Mouse (Mus musculus): Measurements from ENCODE around the gene Plagl1. TPM values are rescaled to one million over a fixed set of nuclear protein-coding genes. Genes with fewer than 3 reads are reported as not detected.

The Plagl1 gene
- total and polyA plus RNA-seq, 3 experiments, result 0.11 to 0.55 TPM; not detected in 1

DNA sequence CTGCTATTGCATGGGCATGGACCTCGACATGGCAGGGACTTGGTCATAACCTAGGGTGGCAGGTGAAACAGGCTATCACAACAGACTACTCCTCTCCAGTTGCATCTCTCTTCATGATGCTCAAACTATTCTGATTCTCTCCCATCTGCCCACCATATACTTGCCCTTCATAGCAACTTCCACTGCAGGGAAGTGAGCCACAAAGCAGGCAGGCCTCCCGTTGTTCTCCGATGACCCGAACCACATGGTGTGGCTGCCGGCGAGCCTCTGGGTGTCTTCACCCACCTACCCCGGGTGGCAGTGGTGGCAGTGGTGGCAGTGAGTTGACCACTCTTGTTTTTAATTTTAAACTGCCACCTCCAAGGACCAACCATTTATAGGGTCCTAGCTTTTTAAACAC is 75.4 kb downstream of the Plagl1 start:
- Histone ChIP-seq H3K9me3 (replicated peaks) (no peaks in the 10 kb centered on the region), H3K36me3 (replicated peaks) (no peaks in the 10 kb centered on the region), H3K27me3 (ENCODE audit: insufficient read depth, low read length) (peaks cover 17% of the 10 kb centered on the region), H3K4me1 (ENCODE audit: insufficient read depth, low read depth, low read length) (no peaks in the 10 kb centered on the region; the same call in 1 of the 2 replicates), H3K4me3 (ENCODE audit: low read depth, low read length) (no peak overlapping the region)
- TF ChIP-seq CTCF (IDR thresholded peaks at IDR 0.05; ENCODE audit: low read depth, low read length), result no peak
- TF ChIP-seq TAL1 (conservative IDR thresholded peaks at IDR 0.05; ENCODE audit: low read depth, low read length), result no peak
- no peak for TF ChIP-seq GATA2 (IDR thresholded peaks at IDR 0.05; ENCODE audit: borderline replicate concordance, low read depth, low read length)
- TF ChIP-seq POLR2AphosphoS5 (IDR thresholded peaks at IDR 0.05; ENCODE audit: insufficient replicate concordance, low read depth, low read length), result no peak
- ATAC-seq (ENCODE audit: extremely low read depth, insufficient number of reproducible peaks, low FRiP score, poor library complexity, severe bottlenecking), result no peak
- no peak for DNase-seq (ENCODE audit: low spot score)

GRCm38 (mm10) chr10:13137906-13138305 is 77.6 kb downstream of the Plagl1 start:
- DNase-seq (ENCODE audit: low spot score) (no peak), ATAC-seq (ENCODE audit: extremely low read depth, insufficient number of reproducible peaks, low FRiP score, poor library complexity, severe bottlenecking) (no peak)
- Histone ChIP-seq H3K9me3 (replicated peaks) (no peaks in the 10 kb centered on the region), H3K36me3 (replicated peaks) (no peaks in the 10 kb centered on the region), H3K27me3 (ENCODE audit: insufficient read depth, low read length) (peaks cover 21% of the 10 kb centered on the region), H3K4me1 (ENCODE audit: insufficient read depth, low read depth, low read length) (no peaks in the 10 kb centered on the region; the same call in 1 of the 2 replicates), H3K4me3 (ENCODE audit: low read depth, low read length) (no peak overlapping the region)
- TF ChIP-seq POLR2AphosphoS5 (IDR thresholded peaks at IDR 0.05; ENCODE audit: insufficient replicate concordance, low read depth, low read length) (no peak), GATA1 (IDR thresholded peaks at IDR 0.05; ENCODE audit: borderline replicate concordance, low read length) (no peak), CTCF (IDR thresholded peaks at IDR 0.05; ENCODE audit: low read depth, low read length) (no peak), TAL1 (conservative IDR thresholded peaks at IDR 0.05; ENCODE audit: low read depth, low read length) (no peak), GATA2 (IDR thresholded peaks at IDR 0.05; ENCODE audit: borderline replicate concordance, low read depth, low read length) (no peak)

- no peak for TF ChIP-seq POLR2AphosphoS5 (IDR thresholded peaks at IDR 0.05; ENCODE audit: insufficient replicate concordance, low read depth, low read length)
- TF ChIP-seq GATA2 (IDR thresholded peaks at IDR 0.05; ENCODE audit: borderline replicate concordance, low read depth, low read length), result no peak
- TF ChIP-seq GATA1 (IDR thresholded peaks at IDR 0.05; ENCODE audit: borderline replicate concordance, low read length), result no peak
- no peak for TF ChIP-seq TAL1 (conservative IDR thresholded peaks at IDR 0.05; ENCODE audit: low read depth, low read length)
- TF ChIP-seq CTCF (IDR thresholded peaks at IDR 0.05; ENCODE audit: low read depth, low read length), result no peak
- ATAC-seq (ENCODE audit: extremely low read depth, insufficient number of reproducible peaks, low FRiP score, poor library complexity, severe bottlenecking), result no peak
- Histone ChIP-seq H3K4me1 (ENCODE audit: insufficient read depth, low read depth, low read length) (no peaks in the 10 kb centered on the region; the same call in 1 of the 2 replicates), H3K36me3 (replicated peaks) (no peaks in the 10 kb centered on the region), H3K4me3 (ENCODE audit: low read depth, low read length) (no peak overlapping the region), H3K27me3 (ENCODE audit: insufficient read depth, low read length) (peaks cover 25% of the 10 kb centered on the region), H3K9me3 (replicated peaks) (no peaks in the 10 kb centered on the region)
- DNase-seq (ENCODE audit: low spot score), result no peak
Measured at GRCm38 (mm10) chr10:13140434-13140833, 80.1 kb downstream of the Plagl1 start.

- TF ChIP-seq GATA1 (IDR thresholded peaks at IDR 0.05; ENCODE audit: borderline replicate concordance, low read length), result no peak
- no peak for TF ChIP-seq GATA2 (IDR thresholded peaks at IDR 0.05; ENCODE audit: borderline replicate concordance, low read depth, low read length)
- TF ChIP-seq CTCF (IDR thresholded peaks at IDR 0.05; ENCODE audit: low read depth, low read length), result no peak
- TF ChIP-seq TAL1 (conservative IDR thresholded peaks at IDR 0.05; ENCODE audit: low read depth, low read length), result no peak
- TF ChIP-seq POLR2AphosphoS5 (IDR thresholded peaks at IDR 0.05; ENCODE audit: insufficient replicate concordance, low read depth, low read length), result no peak
- H3K4me3 ChIP-seq (ENCODE audit: low read depth, low read length), result no peak overlapping the region
- no peak for ATAC-seq (ENCODE audit: extremely low read depth, insufficient number of reproducible peaks, low FRiP score, poor library complexity, severe bottlenecking)
- no peaks in the 10 kb centered on the region for H3K36me3 ChIP-seq (replicated peaks)
- peaks cover 19% of the 10 kb centered on the region for H3K27me3 ChIP-seq (ENCODE audit: insufficient read depth, low read length)
- no peaks in the 10 kb centered on the region for H3K4me1 ChIP-seq (ENCODE audit: insufficient read depth, low read depth, low read length)
- no peak for DNase-seq (ENCODE audit: low spot score)
- no peaks in the 10 kb centered on the region for H3K9me3 ChIP-seq (replicated peaks)
Measured at GRCm38 (mm10) chr10:13150435-13150834, 90.1 kb downstream of the Plagl1 start.

- ATAC-seq (ENCODE audit: extremely low read depth, insufficient number of reproducible peaks, low FRiP score, poor library complexity, severe bottlenecking), result no peak
- no peaks in the 10 kb centered on the region for H3K4me1 ChIP-seq (ENCODE audit: insufficient read depth, low read depth, low read length)
- H3K4me3 ChIP-seq (ENCODE audit: low read depth, low read length), result no peak overlapping the region
- no peaks in the 10 kb centered on the region for H3K36me3 ChIP-seq (replicated peaks)
- TF ChIP-seq TAL1 (conservative IDR thresholded peaks at IDR 0.05; ENCODE audit: low read depth, low read length) (no peak), GATA2 (IDR thresholded peaks at IDR 0.05; ENCODE audit: borderline replicate concordance, low read depth, low read length) (no peak)
- DNase-seq (ENCODE audit: low spot score), result no peak
- no peaks in the 10 kb centered on the region for H3K9me3 ChIP-seq (replicated peaks)
- H3K27me3 ChIP-seq (ENCODE audit: insufficient read depth, low read length), result peaks cover 22% of the 10 kb centered on the region
Measured at GRCm38 (mm10) chr10:13151353-13151752, 91.0 kb downstream of the Plagl1 start.

GRCm38 (mm10) chr10:13152811-13153364 is 92.6 kb downstream of the Plagl1 start:
- H3K9me3 ChIP-seq (replicated peaks), result no peaks in the 10 kb centered on the region
- TF ChIP-seq GATA1 (IDR thresholded peaks at IDR 0.05; ENCODE audit: borderline replicate concordance, low read length) (no peak), POLR2AphosphoS5 (IDR thresholded peaks at IDR 0.05; ENCODE audit: insufficient replicate concordance, low read depth, low read length) (no peak), TAL1 (conservative IDR thresholded peaks at IDR 0.05; ENCODE audit: low read depth, low read length) (no peak), CTCF (IDR thresholded peaks at IDR 0.05; ENCODE audit: low read depth, low read length) (no peak), GATA2 (IDR thresholded peaks at IDR 0.05; ENCODE audit: borderline replicate concordance, low read depth, low read length) (no peak)
- no peaks in the 10 kb centered on the region for H3K4me1 ChIP-seq (ENCODE audit: insufficient read depth, low read depth, low read length)
- no peak for ATAC-seq (ENCODE audit: extremely low read depth, insufficient number of reproducible peaks, low FRiP score, poor library complexity, severe bottlenecking)
- H3K27me3 ChIP-seq (ENCODE audit: insufficient read depth, low read length), result peaks cover 26% of the 10 kb centered on the region
- no peak overlapping the region for H3K4me3 ChIP-seq (ENCODE audit: low read depth, low read length)
- no peaks in the 10 kb centered on the region for H3K36me3 ChIP-seq (replicated peaks)
- no peak for DNase-seq (ENCODE audit: low spot score)

All from G1E (cell line).